Mouse (Mus musculus) liver, embryonic 13.5 days (tissue): ENCODE results near the gene Gcnt7. TPM values are rescaled to one million over a fixed set of nuclear protein-coding genes. Genes with fewer than 3 reads are reported as not detected.
A peak's percentile ranks its signal among the peaks of the same experiment; 100 is the strongest.

Experiments
- ATAC-seq: fragments of 200-750 bp; cut with Nextera tagmentation; 2 replicates; pipeline ENCODE4 v1.8.0; 2017; ENCODE audit warnings: low read depth, mild to moderate bottlenecking, moderate number of reproducible peaks, moderate library complexity
- DNase-seq: peaks from one replicate; pipeline ENCODE4 v3.0.0; 2022
- H3K27ac ChIP-seq: fragments of 300-500 bp; sonication (generic); 2 replicates; pipeline ENCODE4 v1.5.1; 2015; ENCODE audit warnings: moderate library complexity, mild to moderate bottlenecking, inconsistent platforms
- H3K27me3 ChIP-seq: fragments of 300-500 bp; sonication (generic); 2 replicates; pipeline ENCODE4 v1.6.1; 2015; ENCODE audit warnings: mild to moderate bottlenecking, inconsistent platforms
- H3K36me3 ChIP-seq: fragments of 300-500 bp; sonication (generic); 2 replicates; pipeline ENCODE4 v1.6.1; 2015; ENCODE audit warnings: mild to moderate bottlenecking, inconsistent platforms
- H3K4me1 ChIP-seq: fragments of 300-500 bp; sonication (generic); replicated peaks from 2 replicates; pipeline ENCODE4 v1.6.1; 2015; ENCODE audit warnings: inconsistent platforms
- H3K4me2 ChIP-seq: fragments of 300-500 bp; sonication (generic); 2 replicates; pipeline ENCODE4 v1.6.1; 2015; ENCODE audit warnings: inconsistent platforms, mild to moderate bottlenecking, moderate library complexity
- H3K4me3 ChIP-seq: fragments of 300-500 bp; sonication (generic); replicated peaks from 2 replicates; pipeline ENCODE4 v1.5.1; 2015; ENCODE audit warnings: mild to moderate bottlenecking, inconsistent platforms
- H3K9ac ChIP-seq: fragments of 300-500 bp; sonication (generic); 2 replicates; pipeline ENCODE4 v1.6.1; 2015; ENCODE audit warnings: mild to moderate bottlenecking, inconsistent platforms
- H3K9me3 ChIP-seq: fragments of 300-500 bp; sonication (generic); replicated peaks from 2 replicates; pipeline ENCODE4 v1.6.1; 2016; ENCODE audit warnings: inconsistent platforms
- WGBS: fragments of 180-500 bp; shearing (Covaris S2); methylation state at CpG from one replicate; pipeline ENCODE4 v1.1.7; 2015; ENCODE audit not compliant: insufficient replicate concordance; 5-methylcytosine and 5-hydroxymethylcytosine counted together
- polyA plus RNA-seq: library from polyadenylated mRNA; unstranded; fragments of >200 nt; fragmentation: Nextera tagmentation; extraction: Ambion mirVana; gene quantifications from 2 replicates; pipeline ENCODE4 v1.2.1, GENCODE M21; 2015

The Gcnt7 gene
- polyA plus RNA-seq, 1 experiment from 2014 or later, result 0.54 TPM

DNA sequence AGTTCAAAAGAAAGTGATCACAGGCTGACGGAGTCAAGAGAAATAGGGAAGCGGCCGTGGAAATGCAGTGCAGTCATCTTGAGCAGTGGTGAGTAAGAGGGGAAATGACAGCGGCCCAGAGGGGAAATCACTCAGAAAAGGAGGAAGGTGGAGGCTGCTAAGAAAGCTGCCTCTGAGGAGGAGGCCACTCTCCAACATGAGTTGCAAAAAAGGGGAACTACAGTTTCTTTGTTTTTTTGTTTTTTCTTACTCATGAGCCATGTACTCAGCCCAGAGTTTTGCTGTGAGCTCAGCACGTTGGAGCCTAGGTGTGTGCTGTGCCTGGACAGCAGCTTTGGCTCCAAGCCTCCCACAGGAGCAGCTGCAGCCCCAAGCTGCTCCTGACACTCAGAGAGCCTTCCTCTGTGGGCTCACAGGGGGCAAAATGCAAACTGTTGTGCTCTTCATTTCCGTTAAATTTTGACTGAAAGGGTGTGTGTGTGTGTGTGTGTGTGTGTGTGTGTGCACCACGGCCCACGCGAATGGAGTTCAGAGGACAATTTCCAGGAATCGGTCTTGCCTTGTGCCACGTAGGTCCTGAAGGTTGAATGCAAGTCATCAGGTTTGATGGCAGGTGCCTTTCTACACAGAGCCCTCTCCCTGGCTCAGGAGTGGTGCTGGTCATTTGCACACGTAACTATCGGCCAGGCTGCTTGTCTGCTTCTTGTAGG, 57.1 kb downstream of the Gcnt7 start:
- H3K9me3 ChIP-seq, result no peaks in the 10 kb centered on the region
- H3K36me3 ChIP-seq, result no peaks in the 10 kb centered on the region
- H3K27me3 ChIP-seq, result no peaks in the 10 kb centered on the region
- H3K9ac ChIP-seq, result no peak overlapping the region
- no peak overlapping the region for H3K4me3 ChIP-seq
- ATAC-seq, result peak; percentile 37
- peaks cover 19% of the 10 kb centered on the region for H3K4me1 ChIP-seq
- no peak overlapping the region for H3K4me2 ChIP-seq
- H3K27ac ChIP-seq, result peak overlapping the region; percentile 67
- whole genome bisulfite sequencing, result 29% methylated on average over 13 of the region's 13 CpGs
- no peak for DNase-seq

Other genes starting within 250 kb of the Gcnt7 start
- 0.05 TPM in 1 of 2 replicates, not detected in the other for gene Mc3r, start 210.1 kb downstream of the Gcnt7 start, polyA plus RNA-seq
- gene Fam210b, start 113.0 kb downstream of the Gcnt7 start, polyA plus RNA-seq, result 131 and 149 TPM in 2 replicates
- 142 and 172 TPM in 2 replicates for gene Aurka, start 88.1 kb downstream of the Gcnt7 start, polyA plus RNA-seq
- gene Cstf1, start 87.9 kb downstream of the Gcnt7 start, polyA plus RNA-seq, result 25.0 and 31.4 TPM in 2 replicates
- 0.61 and 0.78 TPM in 2 replicates for gene Cass4, start 64.8 kb downstream of the Gcnt7 start, polyA plus RNA-seq
- 48.8 and 54.4 TPM in 2 replicates for gene Rtf2, start 18.0 kb downstream of the Gcnt7 start, polyA plus RNA-seq
- 0.28 TPM in 1 of 2 replicates, not detected in the other for gene Fam209, start 13.9 kb upstream of the Gcnt7 start, polyA plus RNA-seq
- not detected in 2 replicates for gene Tfap2c, start 91.0 kb upstream of the Gcnt7 start, polyA plus RNA-seq